Mouse (Mus musculus) embryo, embryonic 10.5 days (tissue): Measurements from ENCODE around the gene Ubtd1.
"Not testable (repeated sequence)": the region's sequence is repeated elsewhere in the genome, so short reads cannot be mapped to it uniquely, and the experiment has no call there.

Experiments used
- DNase-seq: peaks from one replicate; pipeline ENCODE4 v3.0.0-alpha.2; 2015; ENCODE audit warnings: low spot score

Ubtd1 gene

DNA sequence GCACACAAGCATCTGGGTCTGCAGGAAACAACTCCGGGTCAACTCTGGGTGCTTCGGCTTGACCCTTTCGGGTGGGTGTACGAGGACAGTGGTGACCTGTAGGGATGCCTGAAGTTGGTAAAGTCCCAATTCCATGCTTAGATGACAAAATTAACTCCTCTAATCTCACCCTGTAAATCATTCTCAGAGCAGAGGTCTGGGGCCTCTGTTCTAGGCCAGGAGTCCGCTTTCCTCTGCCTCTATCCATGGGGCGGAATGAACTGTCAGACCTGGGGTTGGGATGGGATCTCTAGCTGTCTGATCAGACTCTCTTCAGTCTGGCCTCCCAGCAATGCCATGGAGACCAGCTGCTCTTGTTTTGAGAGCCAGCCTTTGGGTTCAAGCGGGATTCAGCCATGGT, 79.9 kb downstream of the Ubtd1 start:
- DNase-seq = no peak

DNA sequence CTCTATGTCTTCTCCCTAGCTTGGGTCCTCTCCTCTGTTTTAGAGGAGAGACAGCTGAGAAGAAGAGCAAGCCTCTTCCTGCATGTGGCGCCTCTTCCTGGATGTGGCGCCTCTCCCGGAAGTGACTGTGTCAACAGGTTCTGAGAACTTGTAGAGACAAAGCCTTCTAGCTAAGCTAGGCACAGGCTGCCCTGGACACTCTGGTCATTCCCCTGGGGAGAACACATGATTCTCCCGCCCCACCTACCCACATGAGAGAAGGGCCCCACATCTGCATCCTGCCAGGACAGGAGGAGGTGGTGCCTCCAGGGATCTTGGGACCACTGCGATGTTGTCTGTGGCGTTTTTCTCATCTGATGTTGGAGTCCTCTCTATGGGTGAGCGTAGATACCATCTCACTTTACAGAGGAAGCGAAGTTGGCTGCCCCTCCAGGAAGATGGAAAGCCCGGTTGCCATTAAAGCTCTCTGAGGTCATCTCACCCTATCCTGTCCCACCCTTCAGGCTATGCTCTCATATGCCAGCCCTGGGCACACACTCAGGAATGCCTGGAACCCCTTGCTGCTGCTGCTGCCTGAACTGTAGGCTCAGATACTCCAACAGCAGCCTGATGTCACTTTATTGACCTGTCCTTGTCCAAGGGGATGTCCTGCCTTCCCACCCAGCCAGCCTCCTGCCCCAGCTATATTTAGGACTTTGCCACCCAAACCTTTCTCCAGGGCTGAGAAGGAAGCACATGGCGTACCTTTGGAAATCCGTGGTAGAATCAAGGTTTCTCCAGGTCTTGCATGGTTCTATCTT, 87.1 kb downstream of the Ubtd1 start:
- DNase-seq = no peak

DNA sequence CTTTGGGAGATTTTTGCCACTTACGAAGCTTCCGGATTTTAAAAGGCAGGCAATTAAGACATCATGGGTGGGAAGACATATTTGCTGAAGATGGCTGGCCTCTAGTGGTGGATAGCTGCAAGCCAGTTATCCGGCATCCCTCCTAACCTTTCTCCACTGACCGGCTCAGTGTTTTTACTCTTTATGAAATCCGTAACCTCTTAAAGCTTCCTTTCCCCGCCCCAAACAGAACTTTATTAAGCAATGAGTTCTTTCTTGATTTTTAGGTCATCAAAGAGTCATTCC, 87.6 kb downstream of the Ubtd1 start:
- DNase-seq = peak; percentile 36

DNA sequence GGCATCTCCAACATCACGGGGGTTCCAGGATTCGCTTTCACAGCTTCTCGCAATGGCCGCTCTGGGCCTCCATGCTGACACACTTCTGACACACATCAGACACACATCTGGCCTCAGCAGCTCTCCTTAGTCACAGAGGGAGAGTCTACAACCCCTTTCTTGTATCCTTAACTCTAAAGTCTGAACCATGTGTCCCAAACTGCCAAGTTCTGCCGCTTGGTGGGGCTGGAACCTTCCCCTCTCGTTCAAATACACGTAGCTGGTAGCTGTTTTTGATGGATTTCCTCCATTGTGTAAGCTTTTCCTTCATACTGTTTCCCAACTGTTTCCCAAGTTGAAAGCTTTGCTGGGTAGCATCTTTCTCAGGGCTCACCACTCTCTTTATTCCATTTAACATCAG, 89.7 kb downstream of the Ubtd1 start:
- DNase-seq = no peak

DNA sequence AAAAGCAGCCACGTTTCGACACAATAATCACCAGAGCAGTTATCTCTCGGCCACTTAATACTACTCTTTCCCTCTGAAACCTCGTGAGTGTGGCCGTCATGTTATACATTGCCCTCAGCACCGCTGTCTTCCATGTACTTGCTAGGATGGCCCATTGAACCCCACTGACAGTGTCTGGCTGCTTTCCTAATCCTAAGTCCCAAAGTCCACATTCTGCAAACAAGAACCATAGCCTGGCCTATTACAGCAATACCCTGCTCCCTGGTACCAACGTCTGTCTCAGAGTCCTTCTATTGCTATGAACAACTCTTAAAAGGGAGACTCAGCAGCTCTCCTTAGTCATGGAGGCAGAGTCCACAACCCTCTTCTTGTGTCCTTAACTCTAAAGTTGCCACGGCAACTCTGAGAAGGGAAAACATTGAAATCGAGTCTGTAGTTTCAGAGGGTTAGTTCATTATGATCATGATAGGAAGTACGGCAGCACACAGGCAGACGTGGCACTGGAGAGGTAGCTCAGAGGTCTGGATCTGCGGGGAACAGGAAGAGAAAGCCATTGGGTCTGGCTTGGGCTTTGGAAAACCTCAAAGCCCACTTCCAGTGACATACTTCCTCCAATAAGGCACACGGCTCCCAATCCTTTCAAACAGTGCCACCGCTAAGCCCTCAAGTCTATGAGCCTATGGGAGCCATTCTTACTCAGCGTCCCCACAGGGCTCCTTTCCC, 90.5 kb downstream of the Ubtd1 start:
- no peak for DNase-seq

DNA sequence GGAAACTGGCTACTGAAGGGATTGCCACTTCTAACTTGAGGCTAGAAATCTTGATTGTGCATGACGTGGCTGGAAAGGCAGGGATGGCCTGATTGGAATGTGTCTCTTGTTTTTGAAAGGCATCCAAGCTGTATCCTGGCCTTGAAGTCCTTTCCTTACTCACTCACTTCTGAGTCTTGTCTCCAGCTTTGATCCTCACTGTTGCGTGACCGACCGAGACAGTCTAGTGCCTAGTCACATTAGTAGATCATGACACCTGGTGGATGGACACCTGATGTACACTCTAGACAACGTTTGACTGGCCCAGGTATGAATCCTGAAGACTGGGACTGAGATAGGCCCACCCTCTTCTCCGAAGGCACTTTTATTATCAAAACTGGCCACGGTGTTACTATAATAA, 91.2 kb downstream of the Ubtd1 start:
- no peak for DNase-seq

DNA sequence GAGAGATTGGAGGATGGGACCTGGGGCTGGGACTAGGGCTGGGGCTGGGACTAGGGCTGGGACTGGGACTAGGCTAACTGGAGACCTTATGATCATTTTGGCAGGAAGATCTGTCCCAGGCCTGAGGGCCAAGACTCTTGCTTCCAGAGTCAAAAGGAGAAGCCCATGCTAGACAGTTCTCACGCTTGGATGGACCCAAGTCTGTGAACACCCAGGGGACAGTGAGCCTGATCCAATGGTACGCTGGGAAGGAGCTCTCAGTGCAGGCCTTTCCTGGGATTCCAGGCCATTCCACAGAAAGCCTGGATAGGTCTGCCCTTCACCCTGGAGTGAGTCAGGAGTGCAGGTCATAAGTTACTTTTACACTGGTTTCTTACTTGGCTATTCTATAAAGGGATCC, 93.5 kb downstream of the Ubtd1 start:
- DNase-seq = no peak

DNA sequence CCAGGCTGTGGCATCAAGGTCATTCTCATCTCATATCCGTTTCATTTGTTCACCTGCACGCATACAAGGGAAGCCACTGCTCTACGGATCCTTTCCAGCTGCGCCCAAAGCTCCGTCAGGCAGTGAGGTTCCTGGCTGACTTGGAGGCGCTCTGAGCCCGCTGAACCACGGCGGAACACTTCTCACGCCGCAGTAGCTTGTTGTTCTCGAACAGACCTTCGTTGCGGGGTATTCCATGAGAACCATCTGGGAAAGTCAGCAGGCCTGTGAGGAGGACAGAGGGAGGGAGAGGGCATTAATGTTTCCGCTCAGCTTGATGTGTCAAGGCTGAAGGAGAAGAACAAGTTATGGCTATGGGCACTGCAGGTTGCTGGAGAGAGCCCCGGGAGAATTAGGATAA, 94.4 kb downstream of the Ubtd1 start:
- no peak for DNase-seq

DNA sequence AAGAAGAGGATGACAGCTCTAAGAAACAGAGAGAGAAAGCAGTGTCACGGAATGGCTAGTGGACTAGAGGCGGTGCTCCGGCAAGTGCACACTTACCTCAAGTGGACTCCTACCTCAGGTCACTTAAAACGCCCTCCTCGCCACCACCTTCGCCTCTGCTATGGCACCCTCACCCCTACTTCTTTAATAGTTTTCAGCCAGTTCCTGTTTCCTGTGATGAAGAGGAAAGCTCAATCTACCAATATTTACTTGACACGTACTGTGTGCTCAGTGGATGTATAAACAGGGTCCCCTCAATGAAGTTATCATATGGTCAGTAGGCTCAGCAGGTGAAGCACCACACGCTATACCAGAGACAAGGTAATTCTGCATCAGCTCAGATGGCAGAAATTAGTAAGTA, 97.0 kb downstream of the Ubtd1 start:
- DNase-seq = no peak

DNA sequence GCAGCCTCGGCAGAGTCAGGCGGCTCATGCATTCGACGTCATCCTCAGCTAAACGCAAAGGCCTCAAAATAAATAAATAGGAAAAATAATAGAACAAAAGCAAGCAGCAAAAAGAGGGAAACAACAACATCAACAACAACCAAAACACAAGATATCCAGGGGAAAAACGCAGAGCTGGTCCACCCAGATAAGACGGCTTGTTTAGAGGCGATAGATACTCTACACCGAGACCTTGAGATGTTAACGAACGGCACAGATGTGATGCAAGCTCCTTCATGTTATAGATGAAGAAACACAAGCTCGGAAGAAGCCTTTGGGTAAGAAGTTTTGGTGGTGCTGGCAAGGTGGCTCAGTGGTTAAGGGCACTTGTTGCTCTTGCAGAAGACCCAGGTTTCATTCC, 97.4 kb downstream of the Ubtd1 start:
- no peak for DNase-seq

DNA sequence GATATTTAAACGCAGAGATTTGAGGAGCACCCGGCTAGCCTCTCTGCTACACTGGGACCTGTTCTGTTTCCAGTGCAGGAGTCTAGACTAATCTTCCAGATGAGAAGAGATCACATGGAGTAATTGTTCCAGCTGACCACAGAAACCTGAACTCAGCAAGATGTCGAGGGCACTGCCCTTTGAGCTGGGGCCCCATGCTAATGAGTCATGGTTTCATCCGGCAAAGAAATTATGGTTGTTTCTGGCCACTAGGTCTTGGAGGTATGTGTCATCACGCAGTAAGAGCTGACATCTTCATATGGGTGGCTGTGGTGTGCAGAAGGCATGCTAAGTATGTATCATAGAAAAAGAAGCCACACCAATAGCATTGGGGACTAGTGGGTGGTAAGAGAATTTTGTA, 98.4 kb downstream of the Ubtd1 start:
- DNase-seq = no peak

DNA sequence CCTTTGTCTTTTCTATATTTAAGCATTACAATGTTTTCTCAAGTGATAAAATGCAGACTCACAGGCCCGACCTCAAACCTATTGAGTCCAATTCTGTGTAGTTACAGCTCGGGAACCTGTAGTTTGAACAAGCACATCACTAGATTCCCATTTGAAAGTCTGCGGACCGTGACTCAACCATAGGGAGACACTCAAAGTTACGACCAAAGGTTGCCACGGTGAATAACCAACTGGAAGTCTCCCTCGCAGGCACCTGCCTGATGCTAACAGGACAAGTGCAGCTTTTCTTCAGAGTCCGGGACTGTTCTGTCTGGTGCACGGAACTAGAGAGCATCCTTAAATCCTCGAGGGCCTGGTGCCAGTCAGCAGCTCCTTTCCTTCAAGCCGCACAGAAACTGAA, 98.9 kb downstream of the Ubtd1 start:
- DNase-seq = no peak

DNA sequence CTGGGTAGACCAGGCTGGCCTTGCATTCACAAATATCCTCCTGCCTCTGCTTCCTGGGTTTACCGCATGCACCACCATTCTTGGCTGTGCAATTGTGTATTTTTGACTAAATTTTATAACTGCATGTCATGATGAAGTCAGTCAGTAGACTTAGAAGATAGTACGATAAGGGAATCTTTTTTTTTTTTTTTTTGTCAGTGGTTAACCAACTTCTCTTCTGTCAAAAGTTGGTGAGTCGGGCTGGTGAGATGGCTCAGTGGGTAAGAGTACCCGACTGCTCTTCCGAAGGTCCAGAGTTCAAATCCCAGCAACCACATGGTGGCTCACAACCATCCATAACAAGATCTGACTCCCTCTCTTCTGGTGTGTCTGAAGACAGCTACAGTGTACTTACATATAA, 100.0 kb downstream of the Ubtd1 start:
- not testable (repeated sequence) for DNase-seq
